Mouse (Mus musculus) forebrain, postnatal 0 days (tissue): ENCODE data around the gene Sema4b. TPM values are rescaled to one million over a fixed set of nuclear protein-coding genes. Genes with fewer than 3 reads are reported as not detected.

ENCODE experiments used
- ATAC-seq: fragments of 200-750 bp; cut with Nextera tagmentation; 2 replicates; pipeline ENCODE4 v1.8.0; 2017; ENCODE audit warnings: mild to moderate bottlenecking, moderate library complexity
- DNase-seq: peaks from one replicate; pipeline ENCODE4 v3.0.0-alpha.2; 2015
- H3K27ac ChIP-seq: fragments of 300-500 bp; sonication (generic); 2 replicates; pipeline ENCODE4 v1.5.1; 2014; ENCODE audit warnings: low read depth, mild to moderate bottlenecking, antibody characterized with exemption, low read length, moderate library complexity, mixed read lengths
- H3K27me3 ChIP-seq: fragments of 300-500 bp; sonication (generic); 2 replicates; pipeline ENCODE4 v1.6.1; 2014; ENCODE audit warnings: mild to moderate bottlenecking, low read length, mixed read lengths; ENCODE audit not compliant: insufficient read depth
- H3K36me3 ChIP-seq: fragments of 300-500 bp; sonication (generic); 2 replicates; pipeline ENCODE4 v1.6.1; 2014; ENCODE audit warnings: mild to moderate bottlenecking, moderate library complexity; ENCODE audit not compliant: insufficient read depth
- H3K4me1 ChIP-seq: fragments of 300-500 bp; sonication (generic); 2 replicates; pipeline ENCODE4 v1.6.1; 2014; ENCODE audit warnings: antibody characterized with exemption; ENCODE audit not compliant: insufficient read depth
- H3K4me2 ChIP-seq: fragments of 300-500 bp; sonication (generic); 2 replicates; pipeline ENCODE4 v1.6.1; 2014; ENCODE audit warnings: low read depth, mild to moderate bottlenecking, moderate library complexity
- H3K4me3 ChIP-seq: fragments of 300-500 bp; sonication (generic); 2 replicates; pipeline ENCODE4 v1.5.1; 2014; ENCODE audit warnings: low read depth, low read length, mixed read lengths
- H3K9ac ChIP-seq: fragments of 300-500 bp; sonication (generic); 2 replicates; pipeline ENCODE4 v1.6.1; 2014; ENCODE audit warnings: mild to moderate bottlenecking
- H3K9me3 ChIP-seq: fragments of 300-500 bp; sonication (generic); 2 replicates; pipeline ENCODE4 v1.6.1; 2016; ENCODE audit warnings: low read length
- CTCF ChIP-seq: sonication (generic); IDR thresholded peaks from 2 replicates; pipeline ENCODE4 v1.5.1; 2016; ENCODE audit warnings: antibody characterized with exemption, control low read depth, low read depth
- WGBS: fragments of 180-500 bp; shearing (Covaris S2); extraction: QIAGEN DNeasy Blood & Tissue Kit; methylation state at CpG from one replicate; pipeline ENCODE4 v1.1.7; 2014; 5-methylcytosine and 5-hydroxymethylcytosine counted together
- polyA plus RNA-seq: library from polyadenylated mRNA; unstranded; fragments of >200 nt; fragmentation: Nextera tagmentation; extraction: Ambion mirVana; gene quantifications from 2 replicates; pipeline ENCODE4 v1.2.1, GENCODE M21; 2015
- total RNA-seq: library from RNA; depleted of rRNA; stranded (reverse); fragments of >200 nt; gene quantifications from 2 replicates; pipeline ENCODE4 v1.2.3, GENCODE M21; 2014; rRNA removed

Sema4b gene
- total and polyA plus RNA-seq, 2 experiments from 2014 or later: 22.4 to 35.6 TPM

DNA sequence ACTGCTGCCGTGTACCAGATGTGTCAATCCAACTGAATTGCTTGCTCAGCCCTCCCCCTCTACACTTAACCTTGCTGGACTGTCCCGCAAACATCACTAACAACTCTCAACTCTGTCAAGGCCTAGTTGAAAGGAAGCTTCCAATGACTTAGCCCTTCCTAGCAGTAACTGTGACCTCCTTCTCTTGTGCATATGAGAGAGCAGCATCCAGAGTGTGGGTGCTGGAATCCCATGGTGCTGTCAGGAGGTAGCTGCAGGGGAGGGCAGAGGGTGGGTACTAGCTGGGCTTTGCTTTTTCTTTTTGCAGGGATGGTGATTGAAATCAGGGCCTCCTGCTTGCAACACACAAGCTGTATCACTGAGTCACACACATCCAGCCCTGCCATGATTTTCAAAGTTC is 86.8 kb downstream of the Sema4b start:
- Histone ChIP-seq H3K4me3 (no peak overlapping the region), H3K4me1 (peaks cover 20% of the 10 kb centered on the region), H3K27me3 (no peaks in the 10 kb centered on the region), H3K9me3 (peaks cover 6% of the 10 kb centered on the region; the same call in 1 of the 2 replicates), H3K36me3 (peaks cover 50% of the 10 kb centered on the region), H3K27ac (no peak overlapping the region), H3K9ac (no peak overlapping the region), H3K4me2 (no peak overlapping the region)
- WGBS: 98% methylated on average over 2 of the region's 2 CpGs
- DNase-seq (no peak), ATAC-seq (no peak)
- TF ChIP-seq CTCF: no peak

Other genes with a start within 250 kb of the Sema4b start
- 22.5 and 30.6 TPM in 2 replicates for gene Zfp710, start 162.0 kb upstream of the Sema4b start, total RNA-seq
- 9.6 and 12.3 TPM in 2 replicates for gene Zfp710, start 162.0 kb upstream of the Sema4b start, polyA plus RNA-seq
- 143 and 145 TPM in 2 replicates for gene Idh2, start 71.4 kb upstream of the Sema4b start, total RNA-seq
- gene Idh2, start 71.4 kb upstream of the Sema4b start, polyA plus RNA-seq: 110 and 128 TPM in 2 replicates
- gene Cib1, start 46.0 kb downstream of the Sema4b start, total RNA-seq: 11.3 and 16.4 TPM in 2 replicates
- gene Cib1, start 46.0 kb downstream of the Sema4b start, polyA plus RNA-seq: 29.0 and 29.3 TPM in 2 replicates
- 4.1 and 5.8 TPM in 2 replicates for gene Gdpgp1, start 46.0 kb downstream of the Sema4b start, total RNA-seq
- gene Gdpgp1, start 46.0 kb downstream of the Sema4b start, polyA plus RNA-seq: 1.3 and 2.6 TPM in 2 replicates
- 0.48 and 2.0 TPM in 2 replicates for gene Ttll13, start 59.5 kb downstream of the Sema4b start, total RNA-seq
- gene Ttll13, start 59.5 kb downstream of the Sema4b start, polyA plus RNA-seq: 1.4 and 1.5 TPM in 2 replicates
- 67.2 and 74.9 TPM in 2 replicates for gene Ngrn, start 74.4 kb downstream of the Sema4b start, total RNA-seq
- gene Ngrn, start 74.4 kb downstream of the Sema4b start, polyA plus RNA-seq: 71.4 and 72.0 TPM in 2 replicates
- gene Vps33b, start 82.8 kb downstream of the Sema4b start, total RNA-seq: 37.5 and 41.0 TPM in 2 replicates
- gene Vps33b, start 82.8 kb downstream of the Sema4b start, polyA plus RNA-seq: 8.3 and 15.0 TPM in 2 replicates
- gene Prc1, start 107.6 kb downstream of the Sema4b start, total RNA-seq: 12.2 and 17.1 TPM in 2 replicates
- 19.0 and 23.9 TPM in 2 replicates for gene Prc1, start 107.6 kb downstream of the Sema4b start, polyA plus RNA-seq
- 25.2 and 38.9 TPM in 2 replicates for gene Rccd1, start 137.6 kb downstream of the Sema4b start, total RNA-seq
- gene Rccd1, start 137.6 kb downstream of the Sema4b start, polyA plus RNA-seq: 3.5 and 7.0 TPM in 2 replicates
- gene Unc45a, start 154.2 kb downstream of the Sema4b start, total RNA-seq: 49.2 and 69.4 TPM in 2 replicates
- 35.2 and 50.1 TPM in 2 replicates for gene Unc45a, start 154.2 kb downstream of the Sema4b start, polyA plus RNA-seq
- gene Hddc3, start 156.3 kb downstream of the Sema4b start, total RNA-seq: 33.2 and 44.4 TPM in 2 replicates
- 14.6 and 16.7 TPM in 2 replicates for gene Hddc3, start 156.3 kb downstream of the Sema4b start, polyA plus RNA-seq
- gene Man2a2, start 184.5 kb downstream of the Sema4b start, total RNA-seq: 49.4 and 54.8 TPM in 2 replicates
- 6.5 and 12.0 TPM in 2 replicates for gene Man2a2, start 184.5 kb downstream of the Sema4b start, polyA plus RNA-seq
- 4.5 and 6.4 TPM in 2 replicates for gene Fes, start 201.1 kb downstream of the Sema4b start, total RNA-seq
- gene Fes, start 201.1 kb downstream of the Sema4b start, polyA plus RNA-seq: 2.5 and 2.8 TPM in 2 replicates
- gene Furin, start 218.6 kb downstream of the Sema4b start, total RNA-seq: 16.9 and 21.8 TPM in 2 replicates
- gene Furin, start 218.6 kb downstream of the Sema4b start, polyA plus RNA-seq: 6.8 and 7.7 TPM in 2 replicates